8 mouse cellular contexts compared by ENCODE assay signal in genomic region chr17:8339666-8340374, GRCm38 (mm10). TPM values are rescaled to one million over a fixed set of nuclear protein-coding genes. Genes with fewer than 3 reads are reported as not detected.
DNase-seq lines count a peak whose midpoint lies in the region; ATAC-seq and TF ChIP-seq lines count a peak whose summit lies in the region.

No protein-coding gene starts in this region.

- WGBS in embryonic facial prominence, embryonic 13.5 days, result 28% methylated on average over 8 of the region's 8 CpGs
- WGBS in limb, embryonic 11.5 days, result 37% methylated on average over 8 of the region's 8 CpGs
- 12% methylated on average over 8 of the region's 8 CpGs for WGBS in neural tube, embryonic 14.5 days

- peak overlapping the region; percentile 100 for H3K4me2 ChIP-seq in embryonic facial prominence, embryonic 13.5 days
- H3K4me2 ChIP-seq in limb, embryonic 11.5 days (ENCODE audit: low read depth, severe bottlenecking), result peak overlapping the region; percentile 100
- H3K4me2 ChIP-seq in neural tube, embryonic 14.5 days (ENCODE audit: low read depth, low read length), result peak overlapping the region; percentile 94

- no peak for DNase-seq in left cerebral cortex, adult 2 months (ENCODE audit: extremely low spot score in 1 of 2, low spot score in 2 of 2)
- no peak for DNase-seq in left cerebral cortex, adult 9 months (ENCODE audit: low spot score in 2 of 2)
- DNase-seq in limb, embryonic 11.5 days (ENCODE audit: low spot score), result no peak
- DNase-seq in testis, postnatal 10 days (ENCODE audit: low spot score), result no peak
- DNase-seq in urinary bladder, postnatal 14 days (ENCODE audit: low spot score), result no peak
- DNase-seq in layer of hippocampus, postnatal 36 days, result no peak

- TF ChIP-seq CTCF in left cerebral cortex, adult 2 months (IDR thresholded peaks at IDR 0.05), result no peak

- H3K27me3 ChIP-seq in embryonic facial prominence, embryonic 13.5 days, result peaks cover 48% of the 10 kb centered on the region
- H3K27me3 ChIP-seq in limb, embryonic 11.5 days (ENCODE audit: control insufficient read depth, insufficient read depth, low read length), result peaks cover 35% of the 10 kb centered on the region
- H3K27me3 ChIP-seq in neural tube, embryonic 14.5 days (ENCODE audit: control insufficient read depth, insufficient read depth, low read length), result 0 out of 2 replicates have a peak, but pooled peaks cover 3% of the 10 kb centered on the region

- H3K4me3 ChIP-seq in left cerebral cortex, adult 2 months, result peak overlapping the region; percentile 73
- H3K4me3 ChIP-seq in embryonic facial prominence, embryonic 13.5 days, result peak overlapping the region; percentile 55
- H3K4me3 ChIP-seq in limb, embryonic 11.5 days (ENCODE audit: low read depth, low read length), result no peak overlapping the region; the same call in 1 of the 2 replicates
- peak overlapping the region; percentile 76 for H3K4me3 ChIP-seq in neural tube, embryonic 14.5 days (ENCODE audit: low read depth, low read length)

- H3K4me1 ChIP-seq in embryonic facial prominence, embryonic 13.5 days, result peaks cover 13% of the 10 kb centered on the region
- peaks cover 8% of the 10 kb centered on the region; the same call in 1 of the 2 replicates for H3K4me1 ChIP-seq in limb, embryonic 11.5 days (ENCODE audit: control insufficient read depth, insufficient read depth, low read length)
- peaks cover 14% of the 10 kb centered on the region for H3K4me1 ChIP-seq in neural tube, embryonic 14.5 days (ENCODE audit: control insufficient read depth, insufficient read depth, low read length)

- peak overlapping the region; percentile 90 for H3K27ac ChIP-seq in left cerebral cortex, adult 2 months
- H3K27ac ChIP-seq in embryonic facial prominence, embryonic 13.5 days, result no peak overlapping the region
- no peak overlapping the region for H3K27ac ChIP-seq in limb, embryonic 11.5 days (replicated peaks; ENCODE audit: low read depth, low read length)
- peak overlapping the region; percentile 80 for H3K27ac ChIP-seq in neural tube, embryonic 14.5 days (ENCODE audit: low read depth, low read length)

- intact Hi-C loops in left cerebral cortex, adult 2 months (cut with DNase I), result no loop called here

- H3K9ac ChIP-seq in embryonic facial prominence, embryonic 13.5 days, result peak overlapping the region; percentile 72; the same call in 1 of the 2 replicates
- no peak overlapping the region for H3K9ac ChIP-seq in limb, embryonic 11.5 days (ENCODE audit: low read length)
- peak overlapping the region; percentile 97 for H3K9ac ChIP-seq in neural tube, embryonic 14.5 days (replicated peaks; ENCODE audit: low read depth, low read length)

- H3K9me3 ChIP-seq in embryonic facial prominence, embryonic 13.5 days, result no peaks in the 10 kb centered on the region
- H3K9me3 ChIP-seq in limb, embryonic 11.5 days (ENCODE audit: control insufficient read depth, low read length), result no peaks in the 10 kb centered on the region
- H3K9me3 ChIP-seq in neural tube, embryonic 14.5 days (ENCODE audit: control insufficient read depth, low read length), result no peaks in the 10 kb centered on the region

- H3K36me3 ChIP-seq in embryonic facial prominence, embryonic 13.5 days, result no peaks in the 10 kb centered on the region
- no peaks in the 10 kb centered on the region for H3K36me3 ChIP-seq in limb, embryonic 11.5 days (ENCODE audit: control insufficient read depth, insufficient read depth, low read length)
- H3K36me3 ChIP-seq in neural tube, embryonic 14.5 days (ENCODE audit: control insufficient read depth, insufficient read depth, low read length), result no peaks in the 10 kb centered on the region

- ATAC-seq in embryonic facial prominence, embryonic 13.5 days (ENCODE audit: insufficient number of reproducible peaks, insufficient read depth, low FRiP score, low TSS enrichment, low read depth), result no peak
- no peak for ATAC-seq in limb, embryonic 11.5 days (ENCODE audit: insufficient number of reproducible peaks, low FRiP score, low TSS enrichment, low read depth)
- no peak; the same call in none of the 2 replicates for ATAC-seq in neural tube, embryonic 14.5 days (ENCODE audit: low read depth)

RNA-seq across cellular contexts. Expression of gene Prr18, which starts 2.6 kb away (rescaled TPM):
- 10 to 100 TPM; 12.6 to 15.5 TPM for total RNA-seq in left cerebral cortex, adult 2 months (2021)
- polyA plus RNA-seq in embryonic facial prominence, embryonic 13.5 days (2015; fragmentation: Nextera tagmentation; extraction: Ambion mirVana), result 0.45 and 0.52 TPM in 2 replicates
- polyA plus RNA-seq in limb, embryonic 11.5 days (2014; fragmentation: Nextera tagmentation; extraction: Ambion mirVana), result 0.20 and 0.45 TPM in 2 replicates
- polyA plus RNA-seq in neural tube, embryonic 14.5 days (2014; fragmentation: Nextera tagmentation; extraction: Ambion mirVana), result 17.0 and 20.6 TPM in 2 replicates
- total RNA-seq in layer of hippocampus, postnatal 36 days (2021), result 10 to 100 TPM; 19.2 to 23.7 TPM

RNA-seq across cellular contexts. Expression of gene T2, which starts 16.0 kb away (rescaled TPM):
- under 1 TPM; 0.70 to 0.79 TPM for total RNA-seq in left cerebral cortex, adult 2 months (2021)
- polyA plus RNA-seq in embryonic facial prominence, embryonic 13.5 days (2015; fragmentation: Nextera tagmentation; extraction: Ambion mirVana), result 0.81 and 1.4 TPM in 2 replicates
- 1.2 and 2.1 TPM in 2 replicates for polyA plus RNA-seq in limb, embryonic 11.5 days (2014; fragmentation: Nextera tagmentation; extraction: Ambion mirVana)
- polyA plus RNA-seq in neural tube, embryonic 14.5 days (2014; fragmentation: Nextera tagmentation; extraction: Ambion mirVana), result 0.81 and 0.96 TPM in 2 replicates
- total RNA-seq in layer of hippocampus, postnatal 36 days (2021), result under 1 TPM; 0.27 to 0.73 TPM

RNA-seq across cellular contexts. Expression of gene Sft2d1, which starts 28.9 kb away (rescaled TPM):
- 10 to 100 TPM; 63.8 to 65.7 TPM for total RNA-seq in left cerebral cortex, adult 2 months (2021)
- polyA plus RNA-seq in embryonic facial prominence, embryonic 13.5 days (2015; fragmentation: Nextera tagmentation; extraction: Ambion mirVana), result 58.9 and 67.8 TPM in 2 replicates
- polyA plus RNA-seq in limb, embryonic 11.5 days (2014; fragmentation: Nextera tagmentation; extraction: Ambion mirVana), result 43.0 and 43.4 TPM in 2 replicates
- 149 and 195 TPM in 2 replicates for polyA plus RNA-seq in neural tube, embryonic 14.5 days (2014; fragmentation: Nextera tagmentation; extraction: Ambion mirVana)
- total RNA-seq in layer of hippocampus, postnatal 36 days (2021), result 10 to 100 TPM; 62.9 to 65.1 TPM

RNA-seq across cellular contexts. Expression of gene Mpc1, which starts 57.1 kb away (rescaled TPM):
- total RNA-seq in left cerebral cortex, adult 2 months (2021), result 100 to 1,000 TPM; 170 to 173 TPM
- 150 and 154 TPM in 2 replicates for polyA plus RNA-seq in embryonic facial prominence, embryonic 13.5 days (2015; fragmentation: Nextera tagmentation; extraction: Ambion mirVana)
- polyA plus RNA-seq in limb, embryonic 11.5 days (2014; fragmentation: Nextera tagmentation; extraction: Ambion mirVana), result 95.1 and 96.4 TPM in 2 replicates
- polyA plus RNA-seq in neural tube, embryonic 14.5 days (2014; fragmentation: Nextera tagmentation; extraction: Ambion mirVana), result 408 and 480 TPM in 2 replicates
- 100 to 1,000 TPM; 142 to 146 TPM for total RNA-seq in layer of hippocampus, postnatal 36 days (2021)

Comparison
In these comparisons a context has a peak if more than half of its experiments do, and no peak if none do; other contexts are left out.
1. H3K27ac ChIP-seq: peak in left cerebral cortex, adult 2 months (single experiment) and neural tube, embryonic 14.5 days (single experiment); none in embryonic facial prominence, embryonic 13.5 days (single experiment) and limb, embryonic 11.5 days (single experiment).
2. RNA of gene Prr18, which starts 2.6 kb away (polyA plus RNA-seq): 17.0 to 20.6 TPM in neural tube, embryonic 14.5 days; 0.45 to 0.52 TPM in embryonic facial prominence, embryonic 13.5 days and 0.20 to 0.45 TPM in limb, embryonic 11.5 days; every median in the first group is over 10 times any median in the second.
3. Peak in every context shown above with its lines, with median percentiles within 50 percentile points of each other: H3K4me2 ChIP-seq.